Mouse (Mus musculus) testis, adult 2 months (tissue): ENCODE measurements around the gene Dnm3. TPM values are rescaled to one million over a fixed set of nuclear protein-coding genes. Genes with fewer than 3 reads are reported as not detected.

ENCODE experiments used
- H3K27ac ChIP-seq: fragments of 200-500 bp; 2 replicates; pipeline ENCODE4 v1.5.1; 2012; ENCODE audit warnings: low read depth, low read length; ENCODE audit not compliant: control insufficient read depth, insufficient read depth
- H3K27me3 ChIP-seq: fragments of 200-500 bp; 2 replicates; pipeline ENCODE4 v1.6.1; 2012; ENCODE audit warnings: mild to moderate bottlenecking, low read length, moderate library complexity; ENCODE audit not compliant: control insufficient read depth, insufficient read depth
- H3K36me3 ChIP-seq: fragments of 200-500 bp; 2 replicates; pipeline ENCODE4 v1.6.1; 2012; ENCODE audit warnings: mild to moderate bottlenecking, low read length; ENCODE audit not compliant: control insufficient read depth, insufficient read depth
- H3K4me1 ChIP-seq: fragments of 200-500 bp; 2 replicates; pipeline ENCODE4 v1.6.1; 2012; ENCODE audit warnings: low read length; ENCODE audit not compliant: control insufficient read depth, insufficient read depth
- H3K4me3 ChIP-seq: fragments of 200-500 bp; 2 replicates; pipeline ENCODE4 v1.5.1; 2012; ENCODE audit warnings: low read depth, mild to moderate bottlenecking, low read length, moderate library complexity, mixed read lengths; ENCODE audit not compliant: control insufficient read depth
- CTCF ChIP-seq: fragments of 200-500 bp; IDR thresholded peaks from 2 replicates; pipeline ENCODE4 v1.5.1; 2012; ENCODE audit warnings: low read depth, mild to moderate bottlenecking, inconsistent platforms, low read length, moderate library complexity; ENCODE audit not compliant: control insufficient read depth, insufficient read depth, insufficient replicate concordance
- POLR2A ChIP-seq: fragments of 200-500 bp; IDR thresholded peaks from 2 replicates; pipeline ENCODE4 v1.6.1; 2012; ENCODE audit warnings: low read depth, mild to moderate bottlenecking, inconsistent platforms, low read length, moderate library complexity; ENCODE audit not compliant: control insufficient read depth
- polyA plus RNA-seq: library from polyadenylated mRNA; depleted of rRNA; stranded (reverse); fragments of >200 nt; gene quantifications from 2 replicates; pipeline ENCODE4 v1.2.3, GENCODE M21; 2012

The Dnm3 gene
- polyA plus RNA-seq, 1 experiment: 13.8 TPM

DNA sequence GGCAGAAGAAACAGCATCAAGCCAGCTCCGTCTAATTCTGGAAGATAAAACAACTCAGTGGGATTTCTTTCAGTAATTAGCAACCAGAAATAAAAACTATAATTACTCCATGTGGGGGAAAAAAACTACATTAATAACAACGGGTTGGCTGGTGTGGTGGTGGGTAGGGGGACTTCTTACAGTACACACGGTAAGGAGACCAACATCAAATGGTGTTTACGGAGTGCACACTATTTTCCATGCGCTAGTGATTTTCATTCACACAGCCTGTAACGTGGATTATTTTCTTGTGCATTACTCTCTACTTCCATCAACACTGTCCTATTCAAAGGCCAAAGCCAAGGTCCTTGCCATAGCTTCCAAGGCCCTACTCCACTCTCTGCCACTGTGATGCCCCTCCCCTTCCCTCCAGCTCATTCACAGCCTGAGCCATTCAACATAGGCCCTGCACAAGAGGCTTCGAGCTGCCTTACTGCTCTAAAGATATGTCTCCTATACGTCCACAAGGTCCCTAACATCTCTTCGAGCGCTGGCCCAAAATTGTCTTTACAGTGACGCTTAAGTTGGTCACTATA lies 203.1 kb downstream of the Dnm3 start:
- Histone ChIP-seq H3K27me3 (no peaks in the 10 kb centered on the region), H3K27ac (no peak overlapping the region), H3K4me1 (no peaks in the 10 kb centered on the region), H3K4me3 (no peak overlapping the region), H3K36me3 (no peaks in the 10 kb centered on the region)
- TF ChIP-seq POLR2A: no peak
- no peak for TF ChIP-seq CTCF

DNA sequence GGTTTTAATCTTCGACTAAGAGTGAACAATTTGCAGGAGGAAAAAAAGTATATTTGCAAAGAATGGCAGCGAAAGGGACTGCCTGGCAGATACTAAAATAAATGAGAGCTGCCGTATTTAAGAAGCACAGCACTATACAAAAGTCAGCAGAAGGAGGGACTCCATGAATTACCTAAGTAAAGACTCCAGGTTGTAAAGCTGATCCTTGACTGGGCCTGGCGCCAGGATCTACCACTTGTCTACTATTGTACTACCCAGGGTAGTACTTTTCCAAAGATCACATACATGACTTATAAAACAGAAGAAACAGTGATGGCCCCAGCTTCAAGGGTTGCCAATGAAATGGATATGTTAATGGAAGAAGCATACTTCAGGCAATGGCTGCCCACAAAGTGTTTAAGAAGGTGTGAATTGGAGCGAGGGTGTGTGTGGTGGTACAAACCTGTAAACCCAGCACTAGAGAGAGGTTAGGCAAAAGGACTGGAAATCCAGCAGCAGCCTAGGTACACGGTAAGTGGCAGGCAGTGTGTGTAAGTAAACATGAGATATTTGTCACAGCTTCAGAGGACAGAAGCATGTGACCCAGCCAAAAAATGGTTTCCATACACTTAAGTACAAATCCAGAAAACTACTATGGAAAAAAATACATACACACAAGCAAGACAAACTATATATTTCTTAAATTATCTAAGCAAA lies 220.8 kb downstream of the Dnm3 start:
- Histone ChIP-seq H3K4me1 (no peaks in the 10 kb centered on the region), H3K27ac (no peak overlapping the region), H3K27me3 (no peaks in the 10 kb centered on the region), H3K36me3 (no peaks in the 10 kb centered on the region), H3K4me3 (no peak overlapping the region)
- TF ChIP-seq CTCF (no peak), POLR2A (no peak)

DNA sequence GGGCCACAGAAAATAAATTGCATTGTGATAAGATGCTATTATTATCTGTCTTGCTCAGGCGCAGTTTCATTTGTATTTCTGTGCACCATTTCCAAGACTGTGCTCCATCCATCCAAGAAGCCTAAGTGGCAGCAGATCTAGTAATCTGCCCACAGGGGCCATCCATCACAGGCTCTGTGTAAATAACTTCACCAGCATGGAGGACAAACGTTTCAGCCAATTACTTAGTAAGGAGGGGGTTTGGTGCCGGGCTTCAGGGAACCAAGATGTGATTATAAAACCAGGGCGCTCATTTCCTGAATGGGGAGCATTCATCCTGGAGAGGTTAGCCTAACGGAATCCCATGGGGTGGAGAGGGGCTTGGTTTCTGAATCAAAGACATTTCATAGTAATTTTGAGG lies 222.9 kb downstream of the Dnm3 start:
- H3K27me3 ChIP-seq: no peaks in the 10 kb centered on the region
- H3K27ac ChIP-seq: no peak overlapping the region

DNA sequence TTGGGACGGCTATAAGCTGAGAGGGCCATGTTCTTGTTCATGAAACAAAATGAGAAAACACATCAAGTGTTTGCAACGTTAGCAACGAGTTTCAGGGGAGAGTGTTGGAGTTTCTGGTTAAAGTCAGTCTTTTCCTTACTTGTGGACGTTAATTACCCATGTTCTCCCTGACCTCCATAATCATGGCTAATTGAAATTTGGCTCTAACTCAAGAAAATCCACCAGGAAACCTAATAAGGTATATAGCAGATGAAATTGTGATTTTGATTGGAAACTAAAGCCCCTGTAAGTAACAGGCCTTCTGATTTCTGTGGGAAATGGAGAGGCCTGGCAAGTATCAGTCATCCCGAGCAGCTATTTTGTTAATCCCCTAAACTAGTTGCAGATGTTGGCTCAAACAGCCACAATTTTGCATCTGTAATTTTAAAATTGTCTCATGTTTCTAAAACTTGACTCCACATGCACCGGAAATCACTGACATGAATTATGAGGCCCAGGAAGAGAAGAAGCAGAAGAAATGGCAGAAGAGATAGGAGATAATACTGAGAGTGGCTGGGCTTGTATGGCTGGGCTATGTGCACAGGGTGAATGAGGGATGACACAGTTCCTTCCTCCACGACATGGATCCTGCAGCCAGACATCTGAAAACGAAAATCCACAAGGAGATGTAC lies 223.7 kb downstream of the Dnm3 start:
- Histone ChIP-seq H3K36me3 (no peaks in the 10 kb centered on the region), H3K27me3 (no peaks in the 10 kb centered on the region), H3K4me1 (no peaks in the 10 kb centered on the region), H3K27ac (no peak overlapping the region), H3K4me3 (no peak overlapping the region)
- TF ChIP-seq POLR2A (no peak), CTCF (no peak)

More for the DNA sequence above, 222.9 kb downstream of the Dnm3 start:
- H3K36me3 ChIP-seq: no peaks in the 10 kb centered on the region
- H3K4me1 ChIP-seq: no peaks in the 10 kb centered on the region
- TF ChIP-seq CTCF (no peak), POLR2A (no peak)
- no peak overlapping the region for H3K4me3 ChIP-seq

DNA sequence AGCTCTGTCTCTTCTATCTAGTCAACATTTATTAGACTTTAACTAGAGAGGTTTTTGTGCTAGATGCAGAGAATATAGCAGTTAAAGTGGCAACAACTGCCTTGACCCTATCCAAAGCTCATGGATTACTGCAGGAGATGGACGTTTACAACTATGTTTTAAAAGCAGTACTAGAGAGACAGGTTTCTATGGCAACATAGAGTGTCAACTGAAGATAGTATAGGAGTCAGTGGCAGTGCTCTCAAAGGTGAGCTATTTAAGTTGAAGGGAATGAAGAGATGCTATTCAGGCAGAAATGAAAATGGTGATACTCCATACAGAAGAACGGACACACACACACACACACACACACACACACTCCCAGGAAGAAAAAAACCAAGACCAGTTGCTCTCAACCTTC lies 225.0 kb downstream of the Dnm3 start:
- no peak overlapping the region for H3K27ac ChIP-seq
- TF ChIP-seq POLR2A (no peak), CTCF (no peak)
- H3K27me3 ChIP-seq: no peaks in the 10 kb centered on the region
- no peak overlapping the region for H3K4me3 ChIP-seq
- no peaks in the 10 kb centered on the region for H3K36me3 ChIP-seq
- no peaks in the 10 kb centered on the region for H3K4me1 ChIP-seq

DNA sequence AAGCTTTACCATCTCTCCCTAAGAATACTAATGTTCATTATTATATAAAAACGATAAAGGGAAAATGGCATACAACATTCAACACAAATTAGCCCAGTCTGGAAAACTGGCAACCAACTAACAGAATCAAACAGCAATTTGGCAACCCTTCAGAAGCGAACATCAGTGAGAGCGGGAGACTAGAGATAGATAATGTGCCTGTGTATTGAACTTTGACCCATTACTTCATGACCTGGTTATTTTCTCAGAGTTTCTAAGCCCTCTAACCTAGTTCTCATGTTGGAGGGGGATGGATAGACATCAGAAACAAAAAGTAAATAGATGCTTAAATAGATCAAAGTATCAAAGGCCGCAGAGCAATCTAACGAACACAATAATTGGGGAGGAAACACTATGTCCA lies 230.6 kb downstream of the Dnm3 start:
- TF ChIP-seq CTCF (no peak), POLR2A (no peak)
- Histone ChIP-seq H3K27me3 (no peaks in the 10 kb centered on the region), H3K4me3 (no peak overlapping the region), H3K36me3 (no peaks in the 10 kb centered on the region), H3K27ac (no peak overlapping the region), H3K4me1 (no peaks in the 10 kb centered on the region)

DNA sequence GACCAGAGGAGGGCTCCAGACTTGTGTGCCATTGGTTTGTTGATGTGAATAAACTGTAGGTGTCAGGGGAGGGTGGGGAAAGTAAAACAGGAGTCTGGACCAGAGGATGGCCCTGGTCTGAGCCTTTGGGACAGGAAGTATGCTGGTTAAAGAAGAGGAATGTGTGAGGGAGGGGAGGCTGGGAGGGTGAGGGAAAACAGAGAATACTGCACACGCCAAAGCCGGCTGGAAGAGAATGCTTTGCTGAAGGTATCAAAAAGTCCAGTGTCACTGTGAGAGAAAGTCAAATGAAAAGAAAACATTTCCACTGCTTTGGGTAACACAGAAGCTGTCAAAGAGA lies 234.2 kb downstream of the Dnm3 start:
- Histone ChIP-seq H3K4me3 (no peak overlapping the region), H3K27me3 (no peaks in the 10 kb centered on the region), H3K36me3 (no peaks in the 10 kb centered on the region), H3K4me1 (no peaks in the 10 kb centered on the region), H3K27ac (no peak overlapping the region)
- TF ChIP-seq POLR2A: no peak
- no peak for TF ChIP-seq CTCF
